Mouse (Mus musculus) forebrain, postnatal 0 days (tissue): ENCODE data around the gene Cmtm7. TPM values are rescaled to one million over a fixed set of nuclear protein-coding genes. Genes with fewer than 3 reads are reported as not detected.

Source experiments
- ATAC-seq: fragments of 200-750 bp; cut with Nextera tagmentation; 2 replicates; pipeline ENCODE4 v1.8.0; 2017; ENCODE audit warnings: mild to moderate bottlenecking, moderate library complexity
- DNase-seq: peaks from one replicate; pipeline ENCODE4 v3.0.0-alpha.2; 2015
- H3K27ac ChIP-seq: fragments of 300-500 bp; sonication (generic); 2 replicates; pipeline ENCODE4 v1.5.1; 2014; ENCODE audit warnings: low read depth, mild to moderate bottlenecking, antibody characterized with exemption, low read length, moderate library complexity, mixed read lengths
- H3K27me3 ChIP-seq: fragments of 300-500 bp; sonication (generic); 2 replicates; pipeline ENCODE4 v1.6.1; 2014; ENCODE audit warnings: mild to moderate bottlenecking, low read length, mixed read lengths; ENCODE audit not compliant: insufficient read depth
- H3K36me3 ChIP-seq: fragments of 300-500 bp; sonication (generic); 2 replicates; pipeline ENCODE4 v1.6.1; 2014; ENCODE audit warnings: mild to moderate bottlenecking, moderate library complexity; ENCODE audit not compliant: insufficient read depth
- H3K4me1 ChIP-seq: fragments of 300-500 bp; sonication (generic); 2 replicates; pipeline ENCODE4 v1.6.1; 2014; ENCODE audit warnings: antibody characterized with exemption; ENCODE audit not compliant: insufficient read depth
- H3K4me2 ChIP-seq: fragments of 300-500 bp; sonication (generic); 2 replicates; pipeline ENCODE4 v1.6.1; 2014; ENCODE audit warnings: low read depth, mild to moderate bottlenecking, moderate library complexity
- H3K4me3 ChIP-seq: fragments of 300-500 bp; sonication (generic); 2 replicates; pipeline ENCODE4 v1.5.1; 2014; ENCODE audit warnings: low read depth, low read length, mixed read lengths
- H3K9ac ChIP-seq: fragments of 300-500 bp; sonication (generic); 2 replicates; pipeline ENCODE4 v1.6.1; 2014; ENCODE audit warnings: mild to moderate bottlenecking
- H3K9me3 ChIP-seq: fragments of 300-500 bp; sonication (generic); 2 replicates; pipeline ENCODE4 v1.6.1; 2016; ENCODE audit warnings: low read length
- CTCF ChIP-seq: sonication (generic); IDR thresholded peaks from 2 replicates; pipeline ENCODE4 v1.5.1; 2016; ENCODE audit warnings: antibody characterized with exemption, control low read depth, low read depth
- WGBS: fragments of 180-500 bp; shearing (Covaris S2); extraction: QIAGEN DNeasy Blood & Tissue Kit; methylation state at CpG from one replicate; pipeline ENCODE4 v1.1.7; 2014; 5-methylcytosine and 5-hydroxymethylcytosine counted together
- polyA plus RNA-seq: library from polyadenylated mRNA; unstranded; fragments of >200 nt; fragmentation: Nextera tagmentation; extraction: Ambion mirVana; gene quantifications from 2 replicates; pipeline ENCODE4 v1.2.1, GENCODE M21; 2015
- total RNA-seq: library from RNA; depleted of rRNA; stranded (reverse); fragments of >200 nt; gene quantifications from 2 replicates; pipeline ENCODE4 v1.2.3, GENCODE M21; 2014

Cmtm7 gene
- total and polyA plus RNA-seq, 2 experiments from 2014 or later = 6.0 to 9.5 TPM

DNA sequence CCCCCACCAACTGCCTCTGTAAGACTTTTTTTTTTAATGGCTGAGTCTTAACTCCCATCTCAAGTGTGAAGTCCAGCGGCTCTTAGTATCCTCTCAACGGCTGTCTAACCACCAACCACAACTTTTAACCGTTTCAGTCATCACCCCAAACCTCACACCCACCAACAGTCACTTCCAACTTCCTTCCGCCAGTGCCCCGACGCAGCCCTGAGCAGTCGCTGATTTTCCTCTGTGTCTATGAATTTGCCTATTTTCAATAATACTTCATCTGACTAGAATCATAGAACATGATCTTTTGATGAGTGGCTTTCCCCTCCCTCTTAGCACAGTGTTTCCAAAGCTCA lies 3.6 kb downstream of the Cmtm7 start:
- no peaks in the 10 kb centered on the region for H3K36me3 ChIP-seq
- WGBS = 87% methylated on average over 7 of the region's 7 CpGs
- 0 out of 2 replicates have a peak, but pooled peaks cover 4% of the 10 kb centered on the region for H3K4me1 ChIP-seq
- no peak overlapping the region for H3K9ac ChIP-seq
- peaks cover 3% of the 10 kb centered on the region; the same call in 1 of the 2 replicates for H3K27me3 ChIP-seq
- no peak for TF ChIP-seq CTCF
- no peak overlapping the region for H3K27ac ChIP-seq
- H3K9me3 ChIP-seq = no peaks in the 10 kb centered on the region
- DNase-seq (no peak), ATAC-seq (no peak)
- no peak overlapping the region for H3K4me3 ChIP-seq
- H3K4me2 ChIP-seq = no peak overlapping the region

DNA sequence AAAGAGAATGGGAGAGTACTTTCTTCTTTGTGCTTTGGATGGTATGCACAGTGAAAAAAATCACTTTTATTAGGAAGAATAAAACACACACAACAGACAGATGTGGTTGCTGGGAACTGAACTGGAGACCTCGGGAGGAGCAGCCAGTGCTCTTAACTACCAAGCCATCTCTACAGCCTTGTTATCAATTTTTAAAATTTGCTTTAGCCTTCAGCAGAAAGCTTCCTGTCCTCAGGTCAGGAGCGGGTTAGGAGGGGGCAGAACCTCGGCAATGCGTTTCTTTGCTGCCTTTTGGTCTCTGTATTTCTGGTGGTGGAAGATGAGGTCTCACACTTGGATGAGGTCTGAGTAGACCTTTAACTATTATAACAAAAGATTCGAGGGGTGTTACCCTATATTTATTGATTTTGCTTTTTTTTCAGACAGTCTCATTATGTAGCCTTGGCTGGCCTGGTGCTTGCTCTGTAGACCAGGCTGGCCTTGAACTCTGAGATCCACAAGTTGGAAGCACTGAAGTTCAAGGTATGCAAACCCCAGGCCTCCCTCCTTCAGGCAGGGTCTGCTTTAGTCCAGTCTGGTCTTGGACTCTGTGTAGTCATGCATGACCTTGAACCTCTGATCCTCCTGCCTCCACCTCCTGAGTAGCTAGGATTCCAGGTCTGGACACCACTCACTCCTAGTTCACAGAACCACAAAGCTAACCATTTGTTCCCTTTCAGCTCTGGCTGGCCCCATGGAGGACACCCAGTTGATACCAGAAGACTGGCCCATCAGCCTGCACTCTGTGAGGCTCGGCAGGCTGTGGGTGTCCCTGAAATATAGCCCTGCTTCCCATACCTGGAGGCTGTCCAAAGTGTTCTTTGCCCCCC lies 4.2 kb downstream of the Cmtm7 start:
- no peak for ATAC-seq
- WGBS = 88% methylated on average over 6 of the region's 6 CpGs
- H3K27me3 ChIP-seq = peaks cover 3% of the 10 kb centered on the region; the same call in 1 of the 2 replicates
- no peak overlapping the region for H3K9ac ChIP-seq
- H3K4me3 ChIP-seq = no peak overlapping the region
- DNase-seq = no peak
- no peaks in the 10 kb centered on the region for H3K9me3 ChIP-seq
- H3K27ac ChIP-seq = no peak overlapping the region
- 0 out of 2 replicates have a peak, but pooled peaks cover 4% of the 10 kb centered on the region for H3K4me1 ChIP-seq
- no peak overlapping the region for H3K4me2 ChIP-seq
- H3K36me3 ChIP-seq = no peaks in the 10 kb centered on the region
- TF ChIP-seq CTCF = no peak

GRCm38 (mm10) chr9:114776361-114776760 lies 5.3 kb downstream of the Cmtm7 start:
- DNase-seq = no peak
- no peaks in the 10 kb centered on the region for H3K36me3 ChIP-seq
- 94% methylated on average over 3 of the region's 3 CpGs for WGBS
- no peak for ATAC-seq
- H3K4me1 ChIP-seq = no peaks in the 10 kb centered on the region
- no peak overlapping the region for H3K27ac ChIP-seq
- H3K9ac ChIP-seq = no peak overlapping the region
- H3K4me2 ChIP-seq = no peak overlapping the region
- no peaks in the 10 kb centered on the region for H3K9me3 ChIP-seq
- H3K27me3 ChIP-seq = peaks cover 3% of the 10 kb centered on the region; the same call in 1 of the 2 replicates
- no peak for TF ChIP-seq CTCF
- no peak overlapping the region for H3K4me3 ChIP-seq

DNA sequence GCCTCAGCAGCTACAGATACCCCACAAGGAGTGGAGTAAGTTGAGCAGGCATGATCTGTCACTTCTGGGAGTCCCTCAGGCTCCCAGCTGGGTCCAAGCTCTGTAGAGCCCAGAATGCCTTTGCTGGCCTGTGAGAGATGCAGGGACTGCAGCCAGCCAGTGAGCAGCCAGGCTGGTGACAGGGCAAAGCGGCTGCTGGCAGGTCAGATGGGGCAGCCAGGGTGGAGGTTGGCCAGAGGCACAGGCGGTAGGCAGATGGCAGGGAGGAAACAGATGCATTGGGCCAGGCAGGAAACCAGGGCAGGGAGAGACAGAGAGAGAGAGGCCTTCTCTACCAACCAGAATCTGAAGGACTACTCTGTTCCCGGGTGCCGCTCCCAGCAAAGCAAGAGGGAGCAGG lies 6.4 kb downstream of the Cmtm7 start:
- H3K27me3 ChIP-seq = no peaks in the 10 kb centered on the region
- TF ChIP-seq CTCF = no peak
- H3K9ac ChIP-seq = no peak overlapping the region
- DNase-seq = no peak
- ATAC-seq = peak; percentile 67
- no peaks in the 10 kb centered on the region for H3K36me3 ChIP-seq
- H3K27ac ChIP-seq = no peak overlapping the region
- no peaks in the 10 kb centered on the region for H3K9me3 ChIP-seq
- no peak overlapping the region for H3K4me3 ChIP-seq
- no peak overlapping the region for H3K4me2 ChIP-seq
- 61% methylated on average over 4 of the region's 4 CpGs for WGBS
- no peaks in the 10 kb centered on the region for H3K4me1 ChIP-seq

DNA sequence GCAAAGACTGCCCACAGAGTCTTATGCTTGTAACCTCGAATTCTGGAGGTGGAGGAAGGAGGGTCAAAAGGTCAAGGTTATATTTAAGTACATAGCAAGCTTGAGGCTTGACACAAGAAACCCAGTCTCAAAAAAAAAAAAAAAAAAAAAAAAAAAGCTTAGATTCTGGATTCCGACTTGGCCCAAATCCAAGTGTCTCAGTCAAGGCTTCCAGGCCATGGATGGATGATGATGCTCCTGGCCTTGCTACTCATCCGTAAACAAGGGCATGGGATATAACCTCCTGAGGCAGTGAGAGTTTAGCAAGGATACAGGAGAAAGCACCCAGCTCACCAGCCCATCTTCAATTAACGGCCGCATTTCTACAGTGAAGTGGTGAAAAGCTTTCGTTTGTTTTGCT lies 7.0 kb downstream of the Cmtm7 start:
- H3K9ac ChIP-seq = no peak overlapping the region
- no peak for TF ChIP-seq CTCF

DNA sequence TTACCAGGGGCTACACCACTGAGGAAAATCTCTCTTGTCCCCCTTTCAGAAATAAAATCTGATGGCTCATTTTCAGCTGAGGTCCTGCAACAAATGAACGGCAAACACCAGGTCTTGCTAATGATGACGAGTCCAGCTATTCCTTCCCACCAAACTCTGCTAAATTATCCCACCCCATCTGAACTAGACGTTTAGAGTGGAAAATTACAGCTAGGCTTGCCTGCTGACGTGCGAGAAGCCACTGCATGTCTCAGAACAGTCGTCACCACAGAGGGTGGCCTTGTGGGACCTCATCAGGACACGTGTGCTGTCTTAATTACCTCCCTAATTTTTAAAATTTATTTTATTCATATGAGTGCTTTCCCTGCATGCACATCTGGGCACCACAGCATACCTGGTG lies 10.1 kb downstream of the Cmtm7 start:
- no peaks in the 10 kb centered on the region for H3K27me3 ChIP-seq
- no peak overlapping the region for H3K4me2 ChIP-seq
- H3K9me3 ChIP-seq = no peaks in the 10 kb centered on the region
- WGBS = 87% methylated on average over 7 of the region's 7 CpGs
- H3K4me3 ChIP-seq = no peak overlapping the region
- ATAC-seq = no peak
- no peak for TF ChIP-seq CTCF
- no peak for DNase-seq
- no peak overlapping the region for H3K9ac ChIP-seq
- H3K36me3 ChIP-seq = no peaks in the 10 kb centered on the region
- no peak overlapping the region for H3K27ac ChIP-seq
- no peaks in the 10 kb centered on the region for H3K4me1 ChIP-seq

More for the DNA sequence above, 7.0 kb downstream of the Cmtm7 start:
- H3K9me3 ChIP-seq = no peaks in the 10 kb centered on the region
- no peak overlapping the region for H3K4me3 ChIP-seq
- H3K27ac ChIP-seq = no peak overlapping the region
- no peak for ATAC-seq
- H3K27me3 ChIP-seq = no peaks in the 10 kb centered on the region
- no peak for DNase-seq
- no peaks in the 10 kb centered on the region for H3K36me3 ChIP-seq
- H3K4me1 ChIP-seq = no peaks in the 10 kb centered on the region
- 88% methylated on average over 6 of the region's 6 CpGs for WGBS
- no peak overlapping the region for H3K4me2 ChIP-seq

DNA sequence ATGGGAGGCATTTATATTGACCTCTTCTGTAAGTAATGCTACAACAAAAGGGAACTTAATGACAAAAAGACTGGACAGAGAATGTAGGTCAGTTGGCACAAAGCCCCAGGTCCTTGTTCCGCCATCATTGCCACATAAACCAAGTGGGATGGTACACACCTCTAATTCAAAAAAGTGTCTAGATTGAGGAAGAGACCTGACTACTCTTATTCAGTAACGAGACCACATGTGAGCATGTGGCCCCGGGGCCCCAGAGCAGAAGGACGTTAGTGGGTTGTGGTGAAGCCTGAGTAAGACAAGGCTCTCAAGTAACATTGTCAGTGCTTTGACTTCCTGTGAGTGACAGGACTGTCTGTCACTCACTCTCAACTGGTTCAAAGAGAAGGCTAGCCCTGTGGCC lies 11.4 kb downstream of the Cmtm7 start:
- H3K27ac ChIP-seq = no peak overlapping the region

More for the DNA sequence above, 11.4 kb downstream of the Cmtm7 start:
- ATAC-seq (no peak), DNase-seq (no peak)
- Histone ChIP-seq H3K9ac (no peak overlapping the region), H3K4me2 (no peak overlapping the region), H3K4me3 (no peak overlapping the region), H3K27me3 (no peaks in the 10 kb centered on the region), H3K36me3 (no peaks in the 10 kb centered on the region), H3K4me1 (no peaks in the 10 kb centered on the region), H3K9me3 (no peaks in the 10 kb centered on the region)
- no peak for TF ChIP-seq CTCF
- WGBS = 82% methylated on average over 4 of the region's 4 CpGs
